Mouse (Mus musculus) A20 (cell line): ENCODE measurements at regions not wholly inside any gene's neighbourhood (a gene's known extent, or its start where the extent isn't known, plus 50 kb on each side); places are given as distances from the start of the nearest gene placed in this dataset.
A peak's percentile ranks its signal among the peaks of the same experiment; 100 is the strongest.

Experiments
- DNase-seq: peaks from one replicate; pipeline ENCODE4 v3.0.0-alpha.2; 2011; ENCODE audit warnings: low read depth, low spot score

DNA sequence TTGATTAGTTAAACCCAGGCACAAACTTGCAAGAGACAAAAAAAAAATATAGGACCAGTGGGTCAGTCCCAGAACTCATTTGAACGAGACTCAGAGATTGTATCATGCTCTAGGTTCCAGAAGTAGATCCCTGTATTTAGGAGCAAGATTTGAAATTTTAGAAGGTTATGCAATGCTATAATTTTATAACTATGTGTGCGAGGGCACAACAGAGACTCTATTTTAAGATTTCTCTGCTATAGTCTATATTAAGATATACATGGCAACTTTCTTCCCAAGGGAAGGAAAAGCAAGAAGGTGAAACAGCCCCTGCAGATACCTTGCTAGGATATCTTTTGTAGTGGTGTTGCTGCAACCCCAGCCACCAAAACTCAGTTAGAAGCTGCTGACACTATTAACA, 55.7 kb downstream of the Otor start:
- DNase-seq = no peak

GRCm38 (mm10) chr2:143149189-143149588, 70.9 kb downstream of the Otor start:
- DNase-seq = no peak

DNA sequence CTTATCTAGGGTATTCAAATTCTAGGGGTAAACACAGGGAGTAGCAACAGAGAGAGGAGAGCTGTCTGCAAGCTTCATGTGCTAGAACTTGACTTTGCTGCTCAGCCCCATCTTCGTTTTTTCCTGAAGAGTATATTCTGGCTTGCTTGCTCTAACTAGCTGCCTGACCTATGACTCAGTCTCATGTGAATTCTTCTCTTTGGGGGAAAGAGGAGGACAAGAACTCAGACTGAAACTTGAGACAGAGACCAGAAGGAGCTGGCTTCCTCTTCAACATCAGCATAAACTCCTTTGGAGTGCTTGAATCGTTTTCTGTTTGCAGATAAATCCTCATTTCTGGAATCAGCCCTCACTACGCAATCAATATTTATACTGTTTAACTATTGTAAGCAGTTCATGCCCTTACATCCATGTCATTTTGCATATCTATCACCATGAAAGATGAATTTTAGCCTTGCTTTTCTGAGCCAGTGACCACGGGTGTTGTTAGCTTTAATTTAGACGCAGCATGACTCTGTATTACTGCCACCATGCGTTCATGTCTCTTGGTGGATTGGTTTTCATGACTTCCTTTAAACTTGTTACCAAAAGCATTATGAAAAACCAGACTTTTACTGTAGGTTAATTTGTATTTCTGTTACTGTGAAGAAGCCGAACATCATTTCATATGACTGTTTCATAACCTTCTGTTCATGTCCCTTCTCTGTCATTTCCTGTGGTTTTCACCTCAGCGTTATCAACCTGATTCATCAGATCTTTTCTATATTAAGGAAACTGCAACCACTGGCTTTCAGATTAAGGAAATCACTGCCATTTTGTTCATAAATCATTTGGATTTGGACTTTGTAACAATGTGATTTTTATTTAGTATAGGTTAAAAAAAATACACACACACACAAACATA, 86.1 kb downstream of the Otor start:
- no peak for DNase-seq

DNA sequence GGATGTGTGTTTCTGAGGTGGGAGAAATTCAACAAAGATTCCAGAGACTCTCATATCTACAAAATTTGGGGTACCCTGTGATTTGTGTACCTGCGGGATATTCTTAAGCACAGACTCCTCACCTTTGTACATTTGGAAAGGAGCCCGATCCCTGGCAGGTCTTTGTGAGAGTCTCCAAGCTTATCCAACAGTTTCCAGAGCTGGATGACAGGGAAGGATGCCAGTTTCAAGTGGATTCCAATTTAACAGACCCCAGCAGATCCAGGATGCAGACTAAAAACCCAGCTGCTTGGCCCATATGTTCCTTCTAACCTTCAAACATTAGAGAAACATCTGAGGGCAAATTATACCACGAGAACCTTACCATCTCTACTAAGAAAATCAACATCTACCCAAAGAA, 88.5 kb downstream of the Otor start:
- no peak for DNase-seq

GRCm38 (mm10) chr2:143170648-143171047, 92.4 kb downstream of the Otor start:
- no peak for DNase-seq

DNA sequence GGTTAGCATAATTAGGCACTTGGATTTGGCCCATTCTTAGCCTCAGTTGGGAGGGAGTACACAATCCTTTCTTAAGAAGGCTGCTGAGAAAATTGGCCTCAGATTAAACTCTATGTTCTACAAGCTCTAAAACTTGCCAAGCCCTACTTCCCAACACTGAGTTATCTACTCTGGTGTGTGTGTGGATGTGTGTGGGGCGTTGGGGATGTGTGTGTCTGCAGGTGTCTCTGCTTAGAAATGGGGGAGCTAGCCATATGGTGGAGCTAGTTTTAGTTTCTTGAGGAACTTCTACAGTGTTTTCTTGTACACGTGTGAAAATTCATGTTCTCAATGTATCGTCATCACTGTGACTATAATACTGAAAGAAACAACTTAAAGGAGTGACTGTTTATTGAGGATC, 106.3 kb downstream of the Otor start:
- no peak for DNase-seq

GRCm38 (mm10) chr2:143192256-143193164, 114.2 kb downstream of the Otor start:
- DNase-seq = no peak

GRCm38 (mm10) chr2:143193165-143193551, 114.9 kb downstream of the Otor start:
- DNase-seq = no peak

- DNase-seq = no peak
Measured at GRCm38 (mm10) chr2:143199583-143200249, 121.4 kb downstream of the Otor start.

- DNase-seq = no peak
Measured at GRCm38 (mm10) chr2:143206053-143206452, 127.8 kb downstream of the Otor start.

DNA sequence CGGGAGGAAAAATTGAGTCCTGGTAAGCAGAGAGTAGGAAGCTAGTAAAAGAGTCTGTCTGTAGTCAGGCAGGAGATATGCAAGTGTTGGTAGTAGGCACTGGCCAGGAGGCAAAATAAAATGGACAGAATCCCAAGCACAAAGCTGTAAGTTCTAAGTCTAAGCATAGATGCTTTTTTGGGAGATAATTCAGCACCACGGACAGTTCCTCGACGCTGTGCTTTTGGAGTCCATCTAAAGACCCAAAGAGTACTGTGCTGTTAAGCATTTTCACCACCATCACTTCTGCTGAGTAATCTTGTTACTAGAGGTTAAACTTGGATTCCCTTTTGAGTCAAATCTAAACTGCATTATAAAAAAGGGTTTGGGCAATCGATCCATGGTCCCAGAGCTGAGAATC, 128.9 kb downstream of the Otor start:
- peak; percentile 2 for DNase-seq

DNA sequence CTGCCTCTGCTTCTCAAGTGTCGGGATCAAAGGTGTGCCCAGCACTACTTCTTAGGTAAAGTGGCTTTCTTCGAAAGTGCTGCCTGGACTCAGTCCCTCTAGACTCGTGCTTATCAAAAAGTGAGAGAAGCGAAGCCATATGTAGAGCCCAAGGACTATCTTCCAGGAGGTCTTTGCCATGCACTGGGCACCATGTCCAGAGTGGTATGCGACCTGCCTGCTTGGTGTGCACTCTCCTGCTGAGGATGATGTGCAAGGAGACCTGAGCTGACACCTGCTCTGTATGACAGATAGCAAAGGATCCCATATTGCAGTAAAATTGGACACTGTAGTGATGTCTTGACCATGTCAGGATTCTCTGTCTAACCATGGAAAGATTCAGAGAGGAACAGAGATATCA, 139.0 kb downstream of the Otor start:
- DNase-seq = no peak

DNA sequence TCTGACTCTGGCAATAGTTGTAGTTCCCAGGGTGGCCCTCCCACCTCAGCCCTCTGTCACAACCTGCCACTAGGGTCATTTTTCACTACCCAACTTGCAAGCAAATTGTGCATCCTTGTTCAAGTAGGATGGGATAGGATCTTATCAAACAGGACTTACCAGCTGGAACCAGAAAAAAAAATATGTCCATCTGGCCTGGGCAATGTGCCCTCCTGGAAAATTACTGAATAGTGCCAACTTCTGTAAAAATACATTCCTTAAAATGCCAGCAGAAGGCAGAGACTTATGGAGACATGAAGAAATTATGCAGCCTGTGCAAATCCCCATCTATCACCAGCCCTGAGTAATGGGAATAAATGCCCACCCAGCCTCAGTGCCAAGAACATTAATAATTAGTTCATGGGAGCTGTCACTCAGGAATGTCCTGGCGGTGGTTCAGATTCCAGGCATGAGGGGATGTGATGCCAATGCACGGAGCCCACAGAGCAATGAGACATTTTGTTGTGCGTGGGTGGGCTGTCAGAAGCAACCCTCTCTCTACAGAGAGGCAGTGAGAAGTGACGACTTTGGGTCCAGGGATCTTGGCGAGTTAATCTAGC, 139.6 kb downstream of the Otor start:
- no peak for DNase-seq

GRCm38 (mm10) chr2:143222326-143222725, 144.1 kb downstream of the Otor start:
- DNase-seq = no peak

DNA sequence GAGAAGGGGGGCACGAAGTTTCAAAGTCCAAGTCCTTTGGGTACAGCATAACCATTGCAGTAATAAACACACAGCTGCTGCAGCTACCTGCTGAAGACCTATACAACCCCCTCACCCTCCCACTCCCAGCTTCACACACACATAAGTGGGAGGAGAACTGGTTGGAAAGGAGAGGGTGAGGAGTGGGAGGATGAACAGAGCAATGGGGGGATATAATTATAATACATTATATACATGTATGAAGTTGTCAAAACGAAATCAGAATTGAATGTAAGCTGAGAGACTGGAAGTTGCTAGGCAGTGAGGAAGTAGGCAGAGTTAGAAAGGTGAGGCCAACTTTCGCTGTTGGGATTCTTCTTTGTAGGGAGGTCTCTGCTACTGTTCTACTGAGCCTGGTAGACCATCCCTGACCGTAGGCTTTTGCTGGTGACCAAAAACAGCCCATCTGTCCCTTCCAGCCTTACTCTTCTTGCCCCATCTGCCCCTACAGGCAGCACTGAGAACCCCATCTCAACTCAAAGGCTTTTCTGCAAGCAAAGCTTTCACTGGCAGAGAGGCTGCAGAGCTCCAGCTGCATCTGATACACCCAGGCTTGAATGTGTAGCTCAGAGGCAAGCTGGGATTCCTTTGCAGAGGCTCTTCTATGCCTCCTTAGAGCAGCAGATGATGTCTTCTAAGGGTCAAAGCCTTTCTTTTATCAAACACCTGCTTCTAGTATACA, 146.3 kb downstream of the Otor start:
- DNase-seq = no peak

- no peak for DNase-seq
Measured at GRCm38 (mm10) chr2:143233795-143234194, 155.5 kb downstream of the Otor start.

GRCm38 (mm10) chr2:143240274-143240673, 162.0 kb downstream of the Otor start:
- no peak for DNase-seq

DNA sequence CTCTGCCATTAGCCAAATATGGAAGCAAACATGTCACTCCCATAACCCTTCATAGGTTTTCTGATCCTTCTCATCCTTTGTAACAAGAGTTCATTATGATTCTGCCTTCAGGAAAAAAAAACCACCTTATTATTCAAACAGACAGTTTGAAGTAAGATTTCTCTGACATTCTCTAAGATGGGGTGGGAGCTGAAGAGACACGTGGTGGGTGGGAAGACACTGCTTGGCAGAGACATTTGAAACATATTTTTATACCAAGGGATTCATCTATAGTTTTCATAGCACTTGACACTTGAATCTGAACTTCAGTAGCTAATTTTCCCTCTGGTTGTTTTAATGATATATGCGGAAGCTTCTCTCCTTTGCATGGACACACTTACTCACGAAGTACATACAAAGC, 165.5 kb downstream of the Otor start:
- no peak for DNase-seq

- DNase-seq = no peak
Measured at GRCm38 (mm10) chr2:143246131-143246665, 167.9 kb downstream of the Otor start.

- DNase-seq = no peak
Measured at GRCm38 (mm10) chr2:143269026-143269425, 190.8 kb downstream of the Otor start.

- DNase-seq = no peak
Measured at GRCm38 (mm10) chr2:143270826-143271225, 192.6 kb downstream of the Otor start.
